Mouse (Mus musculus) stomach, embryonic 14.5 days (tissue): ENCODE results near the gene Tomm20. TPM values are rescaled to one million over a fixed set of nuclear protein-coding genes. Genes with fewer than 3 reads are reported as not detected.
A peak's percentile ranks its signal among the peaks of the same experiment; 100 is the strongest.

ENCODE experiments used
- ATAC-seq: fragments of 200-750 bp; cut with Nextera tagmentation; 2 replicates; pipeline ENCODE4 v1.8.0; 2017; ENCODE audit warnings: low read depth, moderate TSS enrichment; ENCODE audit not compliant: insufficient number of reproducible peaks, insufficient read depth, low FRiP score
- H3K27ac ChIP-seq: fragments of 300-500 bp; sonication (generic); 2 replicates; pipeline ENCODE4 v1.5.1; 2014; ENCODE audit warnings: mild to moderate bottlenecking, low read length, moderate library complexity, mixed read lengths
- H3K27me3 ChIP-seq: fragments of 300-500 bp; sonication (generic); 2 replicates; pipeline ENCODE4 v1.6.1; 2014; ENCODE audit warnings: low read length, control low read depth, mixed read lengths; ENCODE audit not compliant: control insufficient read depth, insufficient read depth
- H3K36me3 ChIP-seq: fragments of 300-500 bp; sonication (generic); 2 replicates; pipeline ENCODE4 v1.6.1; 2014; ENCODE audit warnings: mild to moderate bottlenecking, control low read depth, low read length, moderate library complexity, mixed read lengths; ENCODE audit not compliant: control insufficient read depth, insufficient read depth
- H3K4me1 ChIP-seq: fragments of 300-500 bp; sonication (generic); 2 replicates; pipeline ENCODE4 v1.6.1; 2014; ENCODE audit warnings: low read length, control low read depth, mixed read lengths; ENCODE audit not compliant: control insufficient read depth, insufficient read depth
- H3K4me2 ChIP-seq: fragments of 300-500 bp; sonication (generic); replicated peaks from 2 replicates; pipeline ENCODE4 v1.6.1; 2014; ENCODE audit warnings: low read depth, low read length, control low read depth
- H3K4me3 ChIP-seq: fragments of 300-500 bp; sonication (generic); 2 replicates; pipeline ENCODE4 v1.5.1; 2014; ENCODE audit warnings: low read depth, low read length, control low read depth
- H3K9ac ChIP-seq: fragments of 300-500 bp; sonication (generic); replicated peaks from 2 replicates; pipeline ENCODE4 v1.6.1; 2014; ENCODE audit warnings: low read depth, mild to moderate bottlenecking, control low read depth, low read length, moderate library complexity, mixed read lengths
- H3K9me3 ChIP-seq: fragments of 300-500 bp; sonication (generic); 2 replicates; pipeline ENCODE4 v1.6.1; 2016; ENCODE audit warnings: low read depth, low read length, control low read depth; ENCODE audit not compliant: control insufficient read depth
- WGBS: fragments of 180-500 bp; shearing (Covaris S2); extraction: QIAGEN DNeasy Blood & Tissue Kit; methylation state at CpG from one replicate; pipeline ENCODE4 v1.1.7; 2014; 5-methylcytosine and 5-hydroxymethylcytosine counted together
- polyA plus RNA-seq: library from polyadenylated mRNA; unstranded; fragments of >200 nt; fragmentation: Nextera tagmentation; extraction: Ambion mirVana; gene quantifications from 2 replicates; pipeline ENCODE4 v1.2.1, GENCODE M21; 2014

Gene Tomm20
- polyA plus RNA-seq, 1 experiment from 2014 or later = 200 TPM

DNA sequence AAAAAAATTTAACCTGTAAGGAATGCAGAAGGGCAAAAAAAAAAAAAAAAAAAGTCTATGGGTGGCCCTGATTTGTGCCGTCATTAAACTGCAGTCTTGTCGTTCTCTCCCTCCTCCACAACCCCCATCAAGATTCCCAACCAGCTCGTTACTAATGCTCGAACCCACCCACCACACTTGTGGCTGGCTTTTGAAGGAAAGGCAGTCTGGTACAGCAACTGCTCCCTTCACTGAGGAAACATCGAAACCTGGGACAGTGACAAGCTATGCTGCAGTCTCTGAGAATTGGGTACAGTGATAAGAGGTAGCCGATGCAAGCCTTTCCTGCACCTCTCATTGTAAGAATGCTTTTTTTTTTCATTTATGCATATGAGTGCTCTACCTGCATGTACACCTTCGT lies 800 bp upstream of the Tomm20 start:
- Histone ChIP-seq H3K27ac (no peak overlapping the region; the same call in 1 of the 2 replicates), H3K27me3 (no peaks in the 10 kb centered on the region), H3K36me3 (peaks cover 22% of the 10 kb centered on the region; the same call in 1 of the 2 replicates), H3K4me1 (peaks cover 11% of the 10 kb centered on the region), H3K4me2 (peak overlapping the region; percentile 64), H3K9ac (0 out of 2 replicates have a peak overlapping the region, but pooled peaks have one; percentile 48), H3K4me3 (no peak overlapping the region), H3K9me3 (no peaks in the 10 kb centered on the region)
- no peak for ATAC-seq
- WGBS = 82% methylated on average over 7 of the region's 7 CpGs

DNA sequence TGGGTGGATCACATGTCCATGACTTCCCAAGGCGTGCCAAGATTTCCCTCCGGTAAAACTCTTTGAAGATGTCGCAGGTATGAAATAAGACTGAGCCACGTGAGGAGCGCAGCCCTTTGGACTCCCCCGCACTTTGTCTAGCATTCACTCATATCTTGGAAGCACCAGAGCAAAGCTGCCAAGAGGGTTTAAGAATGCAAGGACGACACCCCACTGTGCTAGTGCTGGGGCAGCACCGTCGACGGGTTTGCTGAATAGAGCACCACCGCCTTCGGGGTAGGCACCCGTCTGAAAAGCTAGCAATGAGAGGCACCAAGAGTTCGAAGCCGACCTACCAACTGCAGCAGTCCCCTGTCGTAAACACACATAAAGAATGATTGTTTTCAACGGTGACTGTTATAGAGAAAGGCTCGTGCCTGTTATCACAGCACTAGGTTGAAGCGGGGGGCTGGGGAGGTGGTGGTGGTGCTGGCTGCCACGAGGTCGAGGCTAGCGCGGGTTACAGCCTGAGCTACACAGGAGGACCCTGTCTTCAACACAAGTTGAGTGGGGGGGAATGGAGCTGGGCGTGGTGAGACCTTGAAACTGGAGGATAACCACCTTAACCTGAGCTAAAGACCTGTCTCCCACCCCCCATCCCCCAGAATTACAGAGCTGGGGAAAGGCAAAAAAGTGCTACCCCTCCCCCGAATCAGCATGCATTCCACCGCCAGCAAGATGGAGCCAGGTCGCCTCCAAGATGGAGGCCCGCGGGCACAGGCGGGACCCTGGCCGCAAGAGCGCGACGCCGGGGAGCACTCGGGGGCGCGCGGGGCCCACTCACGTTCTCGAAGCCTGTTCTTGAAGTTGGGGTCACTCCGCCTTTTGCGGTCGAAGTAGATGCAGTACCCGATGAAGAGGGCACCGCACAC lies 608 bp downstream of the Tomm20 start:
- Histone ChIP-seq H3K36me3 (peaks cover 14% of the 10 kb centered on the region; the same call in 1 of the 2 replicates), H3K4me3 (peak overlapping the region; percentile 71), H3K27ac (peak overlapping the region; percentile 88), H3K27me3 (no peaks in the 10 kb centered on the region), H3K9me3 (no peaks in the 10 kb centered on the region), H3K4me2 (peak overlapping the region; percentile 81), H3K9ac (peak overlapping the region; percentile 96), H3K4me1 (peaks cover 11% of the 10 kb centered on the region)
- ATAC-seq = peak; percentile 73
- under 1% methylated on average over 46 of the region's 46 CpGs for WGBS

DNA sequence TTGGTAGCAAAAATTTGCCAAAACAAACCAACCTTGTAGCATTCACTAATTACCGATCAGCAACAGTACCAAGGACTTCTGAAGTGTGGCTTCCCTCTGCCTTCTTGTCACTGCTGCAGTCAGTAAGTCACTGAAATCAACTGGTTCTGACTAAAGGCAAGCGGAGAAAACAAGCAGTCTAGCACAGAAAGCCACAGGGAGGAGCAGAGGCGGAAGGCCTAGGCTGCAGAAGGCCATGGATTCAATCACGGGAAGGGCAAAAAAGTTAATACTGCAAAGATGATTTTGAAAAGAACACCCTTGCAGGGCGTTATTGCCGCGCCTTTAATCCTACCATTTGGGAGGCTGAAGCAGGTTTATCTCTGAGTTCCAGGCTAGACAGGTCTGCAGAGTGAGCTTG lies 2.1 kb downstream of the Tomm20 start:
- 85% methylated on average over 7 of the region's 7 CpGs for WGBS
- Histone ChIP-seq H3K4me1 (peaks cover 11% of the 10 kb centered on the region), H3K4me2 (peak overlapping the region; percentile 81), H3K4me3 (no peak overlapping the region), H3K36me3 (peaks cover 21% of the 10 kb centered on the region), H3K27ac (no peak overlapping the region), H3K9ac (0 out of 2 replicates have a peak overlapping the region, but pooled peaks have one; percentile 96), H3K27me3 (no peaks in the 10 kb centered on the region), H3K9me3 (no peaks in the 10 kb centered on the region)
- no peak for ATAC-seq

DNA sequence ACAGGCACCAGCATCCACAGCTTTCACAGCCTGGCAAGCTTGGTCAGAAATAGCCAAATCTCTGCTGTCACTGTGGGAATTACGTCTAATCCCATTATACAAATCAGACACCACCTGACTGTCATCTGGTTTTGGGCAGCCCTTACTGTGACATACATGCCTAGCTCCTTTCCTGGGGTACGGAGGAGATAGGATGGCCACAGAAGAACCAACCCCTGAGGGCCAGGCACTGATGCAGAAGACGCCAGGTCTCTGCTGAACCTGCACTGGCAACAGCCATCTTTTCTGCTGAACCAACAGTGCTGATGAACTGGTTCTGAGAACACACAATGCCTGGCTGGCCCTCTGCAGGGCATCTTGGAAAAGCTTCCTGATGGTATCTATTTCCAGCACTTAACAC lies 8.3 kb downstream of the Tomm20 start:
- Histone ChIP-seq H3K27me3 (no peaks in the 10 kb centered on the region), H3K9me3 (no peaks in the 10 kb centered on the region), H3K36me3 (peaks cover 66% of the 10 kb centered on the region), H3K4me1 (no peaks in the 10 kb centered on the region), H3K4me3 (no peak overlapping the region), H3K4me2 (no peak overlapping the region), H3K27ac (no peak overlapping the region), H3K9ac (no peak overlapping the region)
- no peak for ATAC-seq
- 91% methylated on average over 3 of the region's 3 CpGs for WGBS

DNA sequence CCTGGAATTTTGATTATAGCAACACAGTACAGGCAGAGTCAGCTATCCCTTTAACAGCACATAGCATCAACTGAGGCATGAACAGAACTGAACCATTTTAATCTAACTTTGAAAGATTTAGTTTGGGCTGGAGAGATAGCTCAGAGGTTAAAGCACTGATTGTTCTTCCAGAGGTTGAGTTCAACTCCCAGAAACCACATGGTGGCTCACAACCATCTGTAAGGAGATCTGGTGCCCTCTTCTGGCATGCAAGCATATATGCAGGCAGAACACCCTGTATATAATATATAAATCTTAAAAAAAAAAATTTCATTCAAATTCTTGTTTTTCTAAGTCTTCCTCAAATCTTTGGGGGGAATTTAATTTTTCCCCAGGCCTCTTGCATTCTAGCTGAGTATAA lies 9.7 kb downstream of the Tomm20 start:
- H3K36me3 ChIP-seq = peaks cover 78% of the 10 kb centered on the region
- no peaks in the 10 kb centered on the region for H3K9me3 ChIP-seq
- no peak overlapping the region for H3K9ac ChIP-seq
- no peak for ATAC-seq
- no peak overlapping the region for H3K27ac ChIP-seq
- H3K4me1 ChIP-seq = no peaks in the 10 kb centered on the region
- H3K4me2 ChIP-seq = no peak overlapping the region
- no peaks in the 10 kb centered on the region for H3K27me3 ChIP-seq
- H3K4me3 ChIP-seq = no peak overlapping the region

DNA sequence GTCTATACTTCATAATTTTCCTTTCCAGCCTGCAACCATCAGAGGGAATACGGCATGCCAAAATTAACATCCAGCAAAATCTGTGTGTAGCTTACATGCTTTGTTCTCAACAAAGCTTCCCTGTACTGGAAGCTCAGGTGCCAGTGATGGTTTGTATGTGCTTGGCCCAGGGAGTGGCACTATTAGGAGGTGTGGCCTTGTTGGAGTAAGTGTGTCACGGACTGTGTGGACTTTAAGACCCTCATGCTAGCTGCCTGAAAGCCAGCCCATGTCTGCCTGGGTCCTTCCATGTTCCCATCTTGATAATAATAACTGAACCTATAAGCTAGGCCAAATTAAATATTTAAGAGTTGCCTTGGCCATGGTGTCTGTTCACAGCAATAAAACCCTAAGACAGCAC lies 10.3 kb downstream of the Tomm20 start:
- Histone ChIP-seq H3K9me3 (no peaks in the 10 kb centered on the region), H3K4me3 (no peak overlapping the region), H3K27me3 (no peaks in the 10 kb centered on the region), H3K36me3 (peaks cover 80% of the 10 kb centered on the region), H3K27ac (no peak overlapping the region), H3K9ac (no peak overlapping the region), H3K4me2 (no peak overlapping the region), H3K4me1 (no peaks in the 10 kb centered on the region)
- 92% methylated on average over 2 of the region's 2 CpGs for WGBS
- ATAC-seq = no peak

DNA sequence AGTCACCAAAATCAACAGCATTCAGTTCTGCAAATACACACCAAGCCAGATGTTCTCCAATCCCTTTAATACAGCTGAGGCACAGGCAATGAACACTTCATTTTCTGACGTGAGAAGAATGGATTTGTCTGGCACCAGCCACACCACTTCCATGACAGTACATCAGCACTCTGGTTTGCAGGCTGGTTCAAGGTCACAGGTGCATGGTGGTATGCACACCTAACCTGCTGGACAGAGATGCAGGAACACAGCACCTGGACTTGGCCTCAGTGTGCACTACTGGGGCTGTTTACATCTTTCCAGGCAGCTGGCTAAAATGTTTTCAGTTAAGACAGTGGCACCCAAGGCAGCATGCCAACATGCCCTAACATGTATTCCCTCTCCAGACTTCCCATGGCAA lies 13.0 kb downstream of the Tomm20 start:
- Histone ChIP-seq H3K27me3 (no peaks in the 10 kb centered on the region), H3K27ac (no peak overlapping the region), H3K4me3 (no peak overlapping the region), H3K9me3 (no peaks in the 10 kb centered on the region), H3K4me1 (no peaks in the 10 kb centered on the region), H3K4me2 (no peak overlapping the region), H3K9ac (no peak overlapping the region), H3K36me3 (peaks cover 64% of the 10 kb centered on the region)
- 54% methylated on average over 1 of the region's 1 CpGs for WGBS
- no peak for ATAC-seq

DNA sequence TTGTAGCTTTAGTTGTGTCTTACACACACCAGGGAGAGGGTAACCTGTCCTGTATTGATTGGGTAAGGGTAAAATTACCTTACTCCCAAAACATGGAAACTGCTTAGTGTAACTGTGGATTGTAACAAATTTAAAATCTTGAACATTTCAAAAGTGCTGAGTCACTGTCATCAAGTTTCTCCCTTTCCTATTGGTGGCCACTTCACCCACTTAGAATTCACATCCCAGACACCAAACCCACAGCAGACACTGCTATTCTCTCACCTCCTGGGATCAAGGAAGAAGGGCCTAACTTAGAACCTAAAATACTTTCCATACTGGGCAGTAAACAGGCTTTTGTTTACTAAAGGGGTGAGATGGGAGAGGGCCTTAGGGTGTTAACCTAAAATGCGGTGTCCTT lies 13.4 kb downstream of the Tomm20 start:
- no peak overlapping the region for H3K4me2 ChIP-seq
- H3K4me1 ChIP-seq = no peaks in the 10 kb centered on the region
- H3K36me3 ChIP-seq = peaks cover 62% of the 10 kb centered on the region
- no peak for ATAC-seq
- no peaks in the 10 kb centered on the region for H3K27me3 ChIP-seq
- no peaks in the 10 kb centered on the region for H3K9me3 ChIP-seq
- no peak overlapping the region for H3K4me3 ChIP-seq
- H3K9ac ChIP-seq = no peak overlapping the region
- WGBS = 83% methylated on average over 1 of the region's 1 CpGs
- no peak overlapping the region for H3K27ac ChIP-seq
